Mouse (Mus musculus) cerebellum, adult (tissue): ENCODE measurements around the gene Mcoln2.
"Not testable (repeated sequence)": the region's sequence is repeated elsewhere in the genome, so short reads cannot be mapped to it uniquely, and the experiment has no call there.

Experiments
- ATAC-seq: cut with Nextera tagmentation; 2 replicates; pipeline ENCODE4 v1.9.2; 2017; ENCODE audit warnings: mild to moderate bottlenecking, moderate library complexity, mixed read lengths; ENCODE audit not compliant: insufficient number of reproducible peaks, low FRiP score, low TSS enrichment

Mcoln2 gene

DNA sequence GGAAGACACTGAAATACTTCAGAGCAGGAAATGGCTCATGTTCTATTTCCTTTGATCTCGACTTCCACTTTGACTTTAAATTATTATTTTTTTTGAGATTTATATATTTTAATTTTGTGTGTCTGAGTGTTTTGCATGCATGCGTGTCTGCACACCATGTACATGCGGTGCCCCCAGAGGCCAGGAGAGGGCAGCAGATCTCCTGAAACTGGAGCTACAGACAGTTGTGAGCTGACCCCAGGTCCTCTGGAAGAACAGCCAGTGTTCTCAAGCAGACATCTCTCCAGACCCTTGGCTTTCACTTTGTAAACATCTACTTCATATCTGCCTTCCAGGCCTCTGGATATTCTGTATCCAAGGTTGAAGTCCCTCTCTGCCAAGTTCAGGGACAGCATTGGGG is 31.4 kb downstream of the Mcoln2 start:
- no peak for ATAC-seq

DNA sequence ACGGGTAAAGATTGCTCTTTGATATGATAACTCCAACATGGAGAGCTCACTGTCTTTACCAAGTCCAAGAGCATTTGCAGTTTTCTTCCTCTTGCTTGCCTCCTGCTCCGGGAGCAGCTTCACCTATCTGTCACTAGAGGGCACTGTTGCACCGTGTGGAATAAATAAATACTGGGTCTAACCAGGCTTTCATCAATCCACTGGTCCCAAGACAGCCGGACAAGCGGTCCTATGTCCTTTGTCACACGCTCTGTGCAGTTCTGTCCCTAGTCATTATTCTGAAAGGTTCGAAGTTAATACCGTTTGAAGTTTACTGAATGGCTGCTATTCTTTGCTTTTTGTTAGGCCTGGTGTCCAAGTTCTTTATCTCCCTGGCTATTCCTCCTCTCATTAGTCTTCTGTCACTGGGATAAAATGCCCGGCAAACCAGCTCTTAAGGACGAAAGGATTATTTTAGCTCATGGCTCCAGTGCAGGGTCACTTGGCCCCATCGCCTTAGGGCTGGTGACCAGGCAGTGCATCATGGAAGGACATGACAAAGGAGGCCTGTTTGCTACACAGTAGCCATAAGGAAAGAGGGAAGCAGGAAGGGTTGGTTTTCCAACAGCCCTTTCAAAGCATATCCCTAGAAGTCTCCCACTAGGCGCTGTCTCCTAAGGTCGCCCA is 35.5 kb downstream of the Mcoln2 start:
- ATAC-seq: peak; percentile 53

DNA sequence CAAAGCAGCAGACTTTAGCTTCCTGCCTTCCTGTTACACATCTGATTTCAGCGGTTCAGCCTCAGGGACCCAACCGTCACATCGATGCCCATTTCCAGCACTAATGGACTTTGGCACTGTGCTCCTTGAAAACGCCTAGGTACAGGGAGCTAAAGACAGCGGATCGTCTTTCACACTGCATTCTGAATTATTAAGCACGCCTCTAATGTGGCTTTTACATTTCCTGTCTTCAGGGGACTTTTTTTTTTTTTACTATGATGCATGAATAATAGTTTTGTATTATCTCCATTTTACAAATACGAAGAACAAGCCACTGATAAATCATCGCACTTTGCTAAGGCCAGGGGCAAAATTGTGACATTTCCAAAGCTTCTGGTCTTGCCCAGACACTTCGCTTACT is 36.4 kb downstream of the Mcoln2 start:
- no peak for ATAC-seq

DNA sequence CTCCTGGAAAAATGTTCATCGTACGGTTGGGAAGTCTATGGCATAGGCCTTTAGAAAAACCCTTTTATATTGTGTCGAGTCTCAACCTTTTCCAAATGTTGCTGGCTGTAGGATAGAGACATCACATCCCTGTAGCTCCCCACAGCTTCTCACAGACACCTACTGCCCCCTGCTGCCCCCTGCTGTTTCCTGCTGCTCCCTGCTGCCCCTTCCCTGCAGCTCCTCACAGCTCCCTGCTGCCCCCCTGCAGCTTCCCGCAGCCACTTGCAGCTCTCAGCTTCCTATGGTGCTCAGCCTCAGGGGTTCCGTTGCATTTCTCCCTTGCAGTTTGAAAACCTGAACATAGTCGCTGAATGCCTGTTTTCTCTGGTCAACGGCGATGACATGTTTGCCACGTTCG is 40.3 kb downstream of the Mcoln2 start:
- ATAC-seq: no peak

DNA sequence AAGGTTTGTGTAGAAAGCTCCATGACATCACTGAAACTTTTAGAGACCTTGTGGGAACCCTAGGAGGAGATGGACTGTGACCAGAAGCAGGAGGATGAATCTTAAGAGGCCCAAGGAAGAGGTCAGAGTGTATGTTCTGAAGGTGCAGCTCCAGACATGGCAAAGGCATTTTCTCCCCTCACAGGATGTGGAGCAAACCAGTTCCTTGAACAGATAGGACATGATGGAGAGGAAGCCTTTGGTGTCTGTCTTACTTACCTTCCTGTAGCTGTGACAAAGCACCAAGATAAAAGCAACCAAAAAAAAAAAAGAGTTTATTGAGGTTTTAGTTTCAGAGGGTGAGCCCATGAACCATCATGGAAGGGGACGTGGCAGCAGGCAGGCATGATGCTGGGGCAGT is 42.9 kb downstream of the Mcoln2 start:
- ATAC-seq: no peak

DNA sequence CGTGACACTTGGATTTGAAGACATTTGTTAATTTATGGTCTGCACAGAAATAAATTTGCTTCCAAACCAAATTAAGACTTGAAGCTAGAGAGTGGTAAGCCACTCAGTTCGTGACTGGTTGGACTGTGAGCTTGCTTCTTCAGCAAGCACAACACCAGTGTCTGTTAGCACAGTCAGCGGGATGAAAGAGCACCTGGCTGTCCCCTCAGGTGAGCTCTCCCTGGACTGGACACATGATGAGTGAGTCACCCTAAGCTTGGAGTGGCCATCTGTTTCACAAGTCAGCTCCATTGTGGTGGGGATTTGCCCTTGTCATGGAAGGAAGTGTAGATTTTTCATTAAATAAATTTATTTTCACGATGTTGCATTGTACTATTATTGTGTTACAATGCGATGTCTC is 45.5 kb downstream of the Mcoln2 start:
- ATAC-seq: no peak

DNA sequence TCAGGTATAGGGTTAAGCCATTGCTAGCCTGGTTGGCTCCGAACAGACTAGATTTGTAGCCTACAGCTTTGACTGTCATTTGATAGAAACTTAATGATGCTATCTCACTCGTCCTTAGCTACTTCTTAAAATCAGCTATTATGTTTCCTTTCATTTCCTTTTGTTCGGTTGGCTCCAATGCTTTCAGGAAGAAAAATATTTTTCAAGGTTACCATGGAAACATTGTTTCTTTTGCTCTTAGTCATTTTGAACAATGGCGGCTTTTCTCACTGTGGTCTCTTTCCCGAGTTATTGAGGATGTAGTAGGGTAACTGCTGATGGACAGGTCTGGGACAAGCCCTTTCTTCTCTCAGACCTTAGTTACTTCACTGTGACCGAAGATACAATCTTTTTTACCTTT is 46.7 kb downstream of the Mcoln2 start:
- ATAC-seq: no peak

DNA sequence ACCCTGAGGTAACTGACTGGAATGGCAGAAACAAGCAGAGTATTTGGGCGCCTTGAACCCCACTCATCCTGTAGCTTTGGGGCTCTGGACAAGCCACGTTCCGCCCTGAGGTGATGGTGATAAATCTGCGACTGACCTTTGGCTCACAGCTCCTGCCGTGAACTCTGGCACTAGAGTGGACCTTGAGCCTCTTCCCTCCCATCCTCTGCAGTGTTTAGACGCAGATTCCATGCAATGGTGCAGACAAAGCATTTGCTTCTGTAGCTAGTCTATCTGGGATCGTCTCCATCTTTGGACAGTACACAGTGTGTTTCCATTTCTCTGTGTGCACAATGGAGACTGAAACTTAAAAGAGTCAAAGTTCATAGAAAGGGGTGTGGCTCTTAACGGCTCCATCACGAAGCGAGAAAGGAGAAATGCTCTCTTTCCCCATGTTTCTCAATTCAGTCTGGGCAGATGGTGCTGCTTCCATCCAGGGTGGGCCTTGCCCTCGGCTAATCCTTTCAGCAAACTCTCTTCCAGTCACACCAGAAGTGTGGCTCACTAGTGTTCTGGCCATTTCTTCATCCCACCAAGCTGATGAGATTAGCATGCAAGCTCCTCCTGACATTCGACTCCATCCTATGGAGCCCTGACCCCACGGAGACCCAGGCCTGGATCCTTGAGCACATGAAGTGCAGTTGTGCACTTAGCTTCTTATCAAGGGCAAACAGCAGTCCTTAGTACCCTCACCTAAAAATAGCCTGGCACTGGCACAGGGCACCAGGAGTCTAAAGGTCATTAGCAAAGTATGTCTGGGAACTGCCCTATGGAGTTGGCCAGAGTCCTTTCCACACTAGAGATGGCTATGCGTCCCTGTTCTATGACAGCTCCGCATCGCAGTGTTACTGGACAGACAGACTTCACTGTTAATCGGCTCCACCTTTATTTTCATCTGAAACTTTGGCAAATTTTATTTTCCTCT is 47.4 kb downstream of the Mcoln2 start:
- ATAC-seq: no peak

DNA sequence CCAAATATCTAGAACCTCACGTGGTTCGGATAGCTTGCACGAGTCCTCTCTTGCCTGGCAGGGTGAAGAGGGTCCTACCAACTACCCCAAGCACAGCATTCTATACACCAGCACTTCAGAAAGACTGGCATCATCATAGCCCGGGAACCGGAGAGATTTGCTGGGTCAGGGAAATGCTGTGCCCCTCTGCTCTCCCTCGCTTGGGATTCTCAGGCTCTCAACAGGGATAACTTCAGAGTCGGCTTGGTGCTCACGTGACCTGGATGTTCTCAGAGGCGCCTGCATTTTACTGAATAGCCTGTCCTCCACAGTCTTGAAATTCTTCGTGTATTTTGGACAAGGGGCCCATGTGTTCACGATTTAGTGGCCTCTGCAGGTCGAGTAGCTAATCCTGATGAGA is 48.2 kb downstream of the Mcoln2 start:
- ATAC-seq: no peak

DNA sequence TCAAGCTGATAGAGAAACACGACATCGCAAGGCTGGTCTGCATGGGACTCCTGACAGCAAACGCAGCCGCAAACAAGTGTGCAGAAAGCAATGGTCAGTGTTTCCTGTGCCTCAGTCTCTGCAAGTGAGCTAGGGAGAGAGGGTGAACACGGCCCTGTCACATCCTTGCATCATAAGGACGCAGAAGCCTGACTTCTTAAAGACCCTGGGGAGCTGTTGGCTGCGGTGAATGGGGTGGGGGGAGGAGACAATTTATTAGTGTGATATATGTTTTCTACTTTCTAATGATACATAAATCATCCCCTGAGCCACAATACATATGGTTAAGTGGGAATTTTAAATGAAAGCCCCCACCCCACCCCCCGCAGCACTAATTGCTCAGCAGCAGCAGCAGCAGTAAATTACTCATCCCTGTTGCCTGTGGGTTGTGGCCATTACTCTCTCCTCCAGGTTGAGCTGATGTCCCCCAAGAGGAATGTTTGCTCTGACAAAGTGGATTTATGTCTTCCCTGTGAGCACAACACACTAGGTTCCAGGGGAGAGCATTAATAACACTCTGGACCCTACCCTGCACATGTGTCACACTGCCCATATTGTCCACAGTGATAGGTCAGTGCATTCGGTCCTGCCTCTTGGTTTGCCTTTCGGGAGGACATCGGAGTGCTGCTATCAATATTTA is 49.3 kb downstream of the Mcoln2 start:
- no peak for ATAC-seq

DNA sequence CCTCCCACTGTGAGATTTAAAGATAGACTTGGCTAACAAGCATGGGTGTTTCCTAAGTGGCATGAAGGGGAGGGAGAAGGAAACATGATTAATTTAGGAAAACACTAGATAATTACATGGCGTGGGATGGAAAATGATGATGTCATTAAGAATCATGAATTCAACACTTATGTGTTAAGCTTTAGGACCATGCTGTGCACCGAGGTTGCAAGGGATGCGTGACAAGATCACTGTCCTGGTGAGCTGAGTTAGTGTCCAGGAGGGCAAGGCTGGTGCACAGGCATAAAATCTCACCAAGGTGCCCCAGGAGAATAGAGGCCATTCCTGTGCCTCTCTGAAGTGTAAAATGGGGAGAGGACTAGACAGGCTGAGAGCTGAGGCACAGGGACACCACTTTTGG is 49.9 kb downstream of the Mcoln2 start:
- no peak for ATAC-seq

DNA sequence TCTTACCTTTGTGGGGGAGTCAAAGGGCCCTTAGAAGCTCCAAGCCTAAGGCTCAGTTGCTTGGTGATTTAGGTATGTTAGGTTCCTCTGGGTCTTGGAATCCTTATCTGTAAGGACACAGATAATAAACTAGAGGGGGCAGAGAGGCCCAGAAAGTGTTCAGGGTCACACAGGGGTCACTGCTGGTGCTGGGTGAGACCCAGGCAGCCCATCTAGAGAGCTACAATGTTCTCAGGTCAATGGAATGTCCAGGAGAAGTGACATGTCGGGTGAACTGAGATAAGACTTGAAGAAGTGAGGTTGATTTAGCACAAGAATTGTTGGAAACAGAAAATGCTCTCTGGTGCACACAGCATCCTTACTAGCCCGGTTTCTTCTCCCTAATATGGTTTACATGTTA is 54.7 kb downstream of the Mcoln2 start:
- no peak for ATAC-seq

DNA sequence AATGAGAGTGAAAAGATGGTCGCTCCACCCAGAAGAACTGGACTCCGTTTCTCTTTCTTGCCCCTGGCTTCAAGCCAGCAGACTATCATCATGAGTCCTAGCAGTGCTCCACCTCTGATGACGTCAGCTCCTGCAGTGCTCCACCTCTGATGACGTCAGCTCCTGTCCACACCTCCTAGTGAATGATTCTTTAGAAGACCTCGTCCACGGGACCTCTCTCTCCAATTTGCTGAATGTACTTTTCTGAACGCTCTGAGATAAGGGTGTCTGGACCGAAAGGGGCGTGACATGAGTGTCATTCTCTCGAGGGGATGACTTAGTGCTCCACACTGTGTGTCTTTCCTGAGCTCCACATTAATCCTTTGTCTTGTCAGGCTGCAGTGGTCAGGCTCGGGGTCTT is 55.7 kb downstream of the Mcoln2 start:
- ATAC-seq: no peak

DNA sequence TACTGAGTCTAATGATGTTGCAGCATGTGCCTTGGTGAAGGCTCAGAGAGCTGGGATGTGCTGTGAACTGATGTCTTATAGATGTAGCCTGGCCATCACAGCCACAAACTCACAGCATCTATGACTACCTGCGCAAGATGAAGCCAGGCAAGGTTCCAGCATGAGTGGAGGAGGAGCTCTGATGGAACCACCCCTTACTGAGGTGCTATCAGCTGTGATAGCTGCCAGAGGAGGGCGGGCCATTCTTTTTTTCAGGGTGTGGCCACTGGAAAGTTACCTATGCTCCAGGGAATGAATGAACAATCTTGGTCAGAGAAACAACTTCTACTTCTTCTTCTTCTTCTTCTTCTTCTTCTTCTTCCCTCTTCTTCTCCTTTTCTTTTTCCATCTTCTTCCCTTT is 57.0 kb downstream of the Mcoln2 start:
- ATAC-seq: no peak

DNA sequence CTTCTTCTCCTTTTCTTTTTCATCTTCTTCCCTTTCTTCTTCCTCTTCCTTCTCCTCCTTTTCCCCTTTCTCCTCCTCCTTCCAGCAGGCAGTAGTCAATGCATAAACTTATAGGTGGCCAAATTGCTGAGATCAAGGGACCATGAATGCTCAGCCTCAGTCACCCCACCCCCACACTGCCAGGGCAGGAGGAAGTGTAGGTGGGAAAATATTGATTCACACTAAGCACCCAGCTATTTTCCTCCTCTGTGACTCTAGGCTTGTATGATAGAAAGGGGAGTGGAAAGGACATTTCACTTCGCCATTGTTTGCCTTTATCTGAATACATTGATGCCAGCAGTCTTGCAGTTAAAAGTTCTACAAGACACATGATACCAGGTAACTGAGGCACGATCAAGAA is 57.8 kb downstream of the Mcoln2 start:
- no peak for ATAC-seq

DNA sequence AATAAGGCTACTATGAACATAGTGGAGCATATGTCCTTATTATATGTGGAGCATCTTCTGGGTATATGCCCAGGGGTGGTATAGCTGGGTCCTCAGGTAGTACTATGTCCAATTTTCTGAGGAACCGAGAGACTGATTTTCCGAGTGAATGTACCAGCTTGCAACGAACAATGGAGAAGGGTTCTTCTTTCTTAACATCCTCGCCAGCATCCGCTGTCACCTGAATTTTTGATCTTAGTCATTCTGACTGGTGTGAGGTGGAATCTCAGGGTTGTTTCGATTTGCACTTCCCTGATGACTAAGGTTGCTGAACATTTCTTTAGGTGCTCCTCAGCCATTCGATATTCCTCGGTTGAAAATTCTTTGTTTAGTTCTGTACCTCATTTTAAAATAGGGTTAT is 60.1 kb downstream of the Mcoln2 start:
- ATAC-seq: not testable (repeated sequence)

DNA sequence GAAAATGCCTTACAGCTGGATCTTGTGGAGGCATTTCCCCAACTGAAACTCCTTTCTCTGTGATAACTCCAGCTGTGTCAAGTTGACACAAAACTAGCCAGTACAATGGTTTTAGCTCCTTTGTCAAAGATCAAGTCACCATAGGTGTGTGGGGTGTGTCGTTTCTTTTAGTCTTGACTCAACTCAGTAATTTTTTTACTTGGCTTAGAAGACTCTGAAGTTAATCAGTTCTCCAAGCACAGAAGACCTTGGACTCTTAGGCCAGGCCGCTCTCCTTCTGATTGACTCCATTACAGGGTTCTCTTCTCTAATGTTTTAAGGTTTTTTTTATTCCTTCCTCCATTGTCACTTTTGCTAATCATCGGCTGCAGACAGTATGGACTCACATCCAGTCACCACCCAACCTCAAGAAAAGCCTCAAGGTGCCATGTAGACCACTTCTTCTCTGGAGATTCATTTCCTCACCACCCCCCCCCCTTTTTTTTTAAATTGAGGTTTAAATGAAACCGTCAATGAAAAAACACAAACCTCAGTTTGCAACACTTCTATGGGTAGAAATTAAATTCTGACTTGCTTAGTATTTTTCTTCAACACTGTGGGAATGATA is 61.6 kb downstream of the Mcoln2 start:
- no peak for ATAC-seq

DNA sequence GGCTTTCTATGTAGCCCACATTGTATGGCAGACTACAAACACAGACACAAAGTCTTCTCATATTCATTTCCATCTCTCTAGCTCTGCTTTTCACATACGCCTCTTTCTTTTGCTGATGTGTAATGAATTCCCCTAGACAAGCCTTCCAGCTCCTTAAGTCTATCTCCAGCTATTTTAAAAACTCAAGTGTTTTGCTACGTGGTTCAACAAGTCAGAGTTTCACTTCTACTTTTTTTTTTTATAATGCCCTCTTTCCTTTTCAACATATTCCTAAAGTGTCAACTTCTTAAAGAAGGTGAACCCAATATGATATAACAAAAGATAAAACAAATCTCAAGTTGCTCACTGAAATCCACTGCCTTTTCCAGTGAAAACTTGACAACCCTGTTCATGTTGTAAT is 62.3 kb downstream of the Mcoln2 start:
- ATAC-seq: no peak

DNA sequence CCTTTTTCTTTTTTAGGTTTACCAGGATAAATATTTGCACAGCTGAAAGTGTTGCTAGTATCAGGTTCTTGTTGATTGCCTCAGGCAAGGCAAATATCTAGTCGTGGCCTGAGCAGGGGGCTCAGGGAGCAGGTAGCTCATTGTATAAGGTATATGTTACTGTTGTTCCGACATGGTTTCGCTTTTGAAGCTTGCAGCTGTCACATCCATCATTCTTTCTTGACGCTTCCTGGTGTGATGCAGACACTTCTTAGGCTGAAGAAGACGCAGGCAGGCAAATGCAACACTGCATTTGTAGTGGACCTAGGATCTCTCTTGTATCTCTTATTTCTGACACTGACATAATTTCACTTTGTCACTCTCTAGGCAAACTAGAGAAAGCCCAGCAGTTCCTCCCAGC is 63.7 kb downstream of the Mcoln2 start:
- no peak for ATAC-seq

DNA sequence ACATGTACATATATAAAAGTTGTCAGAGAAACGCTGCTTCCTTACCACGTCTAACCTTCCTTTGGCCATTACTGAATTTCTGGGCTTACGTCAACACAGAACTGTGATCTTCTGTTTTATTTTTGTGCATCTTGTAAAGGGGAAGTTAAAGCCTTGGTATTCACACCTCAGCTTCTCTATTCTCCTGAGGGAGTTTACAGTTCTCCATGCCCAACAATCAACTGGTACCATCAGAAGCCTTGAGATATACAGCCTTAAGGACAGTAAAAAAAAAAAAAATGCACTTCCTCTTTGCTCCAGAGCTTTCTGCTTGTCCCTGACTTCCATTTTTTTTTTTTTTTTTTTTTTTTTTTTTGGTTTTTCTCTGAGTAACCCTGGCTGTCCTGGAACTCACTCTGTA is 66.9 kb downstream of the Mcoln2 start:
- no peak for ATAC-seq
